Mouse (Mus musculus): ENCODE data around the gene Rest. TPM values are rescaled to one million over a fixed set of nuclear protein-coding genes. Genes with fewer than 3 reads are reported as not detected.

Rest gene
- 10.5 and 10.8 TPM in 2 replicates for polyA plus RNA-seq (2012; rRNA removed)

GRCm38 (mm10) chr5:77265081-77265670 lies at the start of gene Rest:
Gene Rest (plus strand): TSS chr5:77265491.

GRCm38 (mm10) chr5:77309924-77310772 lies 44.9 kb downstream of the Rest start, which contains the start of the genes Noa1 and Polr2b:
Gene Noa1 (minus strand): TSS chr5:77310084.
Gene Polr2b (plus strand): TSS chr5:77310147.

Other genes with a start within 250 kb of the Rest start
- 0.08 and 0.31 TPM in 2 replicates for gene Thegl, start 249.5 kb upstream of the Rest start, polyA plus RNA-seq (2012; rRNA removed)
- gene Hopx, start 150.4 kb upstream of the Rest start, polyA plus RNA-seq (2012; rRNA removed), result 24.7 and 25.2 TPM in 2 replicates
- 0.31 TPM in 1 of 2 replicates, not detected in the other for gene Spink2, start 54.0 kb upstream of the Rest start, polyA plus RNA-seq (2012; rRNA removed)
- 26.4 and 34.2 TPM in 2 replicates for gene Noa1, start 44.6 kb downstream of the Rest start, polyA plus RNA-seq (2012; rRNA removed)
- 16.1 and 30.7 TPM in 2 replicates for gene Polr2b, start 44.7 kb downstream of the Rest start, polyA plus RNA-seq (2012; rRNA removed)
- gene Igfbp7, start 142.6 kb downstream of the Rest start, polyA plus RNA-seq (2012; rRNA removed), result 5,375 and 11,661 TPM in 2 replicates

All from ovary, adult 2 months (tissue).